Mouse (Mus musculus): ENCODE results near the gene Map3k10. TPM values are rescaled to one million over a fixed set of nuclear protein-coding genes. Genes with fewer than 3 reads are reported as not detected.
A peak's percentile ranks its signal among the peaks of the same experiment; 100 is the strongest.

The Map3k10 gene
- polyA plus RNA-seq, 1 experiment from 2014 or later = 22.3 TPM

DNA sequence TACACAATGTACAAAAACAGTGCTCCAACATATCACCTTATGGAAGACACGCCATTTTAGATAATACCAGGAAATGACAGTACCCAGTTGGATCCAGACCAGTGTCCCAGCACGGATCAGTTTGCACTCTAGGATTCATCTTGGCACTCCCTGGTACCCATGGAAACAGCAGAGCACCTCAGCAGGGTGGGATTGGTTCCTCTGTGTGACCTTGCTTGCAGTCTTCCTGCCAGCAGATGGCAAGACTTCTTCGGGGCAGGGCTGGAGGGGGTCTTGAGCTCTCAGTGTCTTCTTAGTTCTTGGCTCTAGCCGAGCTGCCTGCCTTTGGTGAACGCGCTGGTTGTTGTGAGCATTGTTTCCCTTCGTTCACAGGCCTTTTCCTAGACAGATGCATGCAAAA is 46.7 kb downstream of the Map3k10 start:
- Histone ChIP-seq H3K9ac (replicated peaks; ENCODE audit: low read depth, low read length) (no peak overlapping the region), H3K9me3 (ENCODE audit: control insufficient read depth, low read length) (no peaks in the 10 kb centered on the region), H3K27me3 (ENCODE audit: control insufficient read depth, insufficient read depth, low read length) (no peaks in the 10 kb centered on the region), H3K4me2 (ENCODE audit: low read depth, low read length) (no peak overlapping the region), H3K4me3 (ENCODE audit: low read depth, low read length) (no peak overlapping the region), H3K27ac (ENCODE audit: low read depth, low read length) (no peak overlapping the region), H3K4me1 (ENCODE audit: control insufficient read depth, insufficient read depth, low read length) (no peaks in the 10 kb centered on the region), H3K36me3 (ENCODE audit: control insufficient read depth, insufficient read depth, low read length) (peaks cover 20% of the 10 kb centered on the region; the same call in 1 of the 2 replicates)
- 93% methylated on average over 7 of the region's 7 CpGs for WGBS
- ATAC-seq (ENCODE audit: low read depth) = no peak

DNA sequence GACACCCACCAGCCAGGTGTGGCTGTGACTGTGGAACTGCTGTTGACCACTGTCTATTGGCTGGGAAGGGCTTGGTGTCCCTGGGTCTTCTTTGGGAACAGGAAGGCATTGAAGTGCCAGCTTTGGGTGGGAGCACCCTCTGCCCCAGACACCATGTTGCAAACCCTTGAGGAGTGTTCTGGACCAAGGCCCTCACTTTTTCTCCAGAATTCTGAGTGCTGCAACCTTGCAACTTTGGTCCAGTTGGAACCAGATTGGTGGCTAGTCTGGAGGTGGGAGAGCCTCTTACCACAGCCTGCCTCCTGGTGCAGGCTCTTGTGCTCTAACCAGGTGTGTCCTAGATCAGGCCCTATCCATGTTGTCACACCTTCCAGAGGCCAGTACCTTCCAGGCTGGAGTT is 49.4 kb downstream of the Map3k10 start:
- no peak overlapping the region for H3K4me2 ChIP-seq (ENCODE audit: low read depth, low read length)
- H3K9ac ChIP-seq (replicated peaks; ENCODE audit: low read depth, low read length) = no peak overlapping the region
- H3K4me3 ChIP-seq (ENCODE audit: low read depth, low read length) = no peak overlapping the region
- no peak for ATAC-seq (ENCODE audit: low read depth)
- H3K27ac ChIP-seq (ENCODE audit: low read depth, low read length) = no peak overlapping the region
- no peaks in the 10 kb centered on the region for H3K9me3 ChIP-seq (ENCODE audit: control insufficient read depth, low read length)
- peaks cover 24% of the 10 kb centered on the region; the same call in 1 of the 2 replicates for H3K36me3 ChIP-seq (ENCODE audit: control insufficient read depth, insufficient read depth, low read length)
- H3K4me1 ChIP-seq (ENCODE audit: control insufficient read depth, insufficient read depth, low read length) = no peaks in the 10 kb centered on the region
- H3K27me3 ChIP-seq (ENCODE audit: control insufficient read depth, insufficient read depth, low read length) = no peaks in the 10 kb centered on the region

DNA sequence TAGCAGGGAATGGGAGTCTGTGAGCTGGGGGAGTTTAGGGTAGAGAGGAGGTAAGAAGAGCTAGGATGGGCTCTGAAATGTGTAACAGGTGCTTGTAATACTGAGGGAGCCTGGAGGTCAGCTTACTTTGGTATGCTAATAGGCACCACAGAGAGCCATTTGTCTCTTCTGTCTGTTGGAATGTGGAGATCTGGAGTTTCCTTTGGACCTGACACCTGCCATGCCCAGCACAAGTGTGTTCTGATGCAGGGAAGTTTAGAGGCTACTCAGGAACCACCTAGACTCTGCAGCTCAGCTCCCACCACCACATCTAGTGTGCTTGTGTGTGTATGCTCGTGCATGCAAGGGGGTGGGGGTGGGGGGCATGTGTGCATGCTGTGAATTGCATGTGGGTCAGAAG is 52.2 kb downstream of the Map3k10 start:
- 70% methylated on average over 1 of the region's 1 CpGs for WGBS
- no peak overlapping the region for H3K27ac ChIP-seq (ENCODE audit: low read depth, low read length)
- peaks cover 21% of the 10 kb centered on the region for H3K36me3 ChIP-seq (ENCODE audit: control insufficient read depth, insufficient read depth, low read length)

DNA sequence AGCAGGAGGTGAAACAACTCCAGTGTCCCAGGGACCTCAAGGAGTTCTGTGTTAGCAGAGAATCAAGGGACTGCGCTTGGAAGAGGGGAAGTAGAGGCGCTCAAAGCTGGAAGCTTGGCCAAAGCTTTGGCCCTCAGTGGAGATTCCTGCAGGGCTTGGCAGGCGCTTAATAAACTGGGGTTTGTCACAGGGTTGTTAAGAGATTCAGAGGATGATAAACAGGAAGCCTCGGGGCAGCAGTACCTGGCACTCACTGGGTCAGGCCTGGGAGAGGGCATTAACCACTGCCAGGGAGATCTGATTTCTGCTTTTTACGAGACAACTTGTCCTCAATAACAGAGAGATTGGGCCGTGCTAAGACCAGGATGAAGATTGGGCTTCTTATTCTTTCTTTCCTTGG is 53.4 kb downstream of the Map3k10 start:
- no peaks in the 10 kb centered on the region for H3K27me3 ChIP-seq (ENCODE audit: control insufficient read depth, insufficient read depth, low read length)

More for the DNA sequence above, 52.2 kb downstream of the Map3k10 start:
- ATAC-seq (ENCODE audit: low read depth) = no peak
- no peaks in the 10 kb centered on the region for H3K4me1 ChIP-seq (ENCODE audit: control insufficient read depth, insufficient read depth, low read length)
- no peak overlapping the region for H3K9ac ChIP-seq (replicated peaks; ENCODE audit: low read depth, low read length)
- no peak overlapping the region for H3K4me2 ChIP-seq (ENCODE audit: low read depth, low read length)
- no peaks in the 10 kb centered on the region for H3K27me3 ChIP-seq (ENCODE audit: control insufficient read depth, insufficient read depth, low read length)
- no peak overlapping the region for H3K4me3 ChIP-seq (ENCODE audit: low read depth, low read length)
- no peaks in the 10 kb centered on the region for H3K9me3 ChIP-seq (ENCODE audit: control insufficient read depth, low read length)

DNA sequence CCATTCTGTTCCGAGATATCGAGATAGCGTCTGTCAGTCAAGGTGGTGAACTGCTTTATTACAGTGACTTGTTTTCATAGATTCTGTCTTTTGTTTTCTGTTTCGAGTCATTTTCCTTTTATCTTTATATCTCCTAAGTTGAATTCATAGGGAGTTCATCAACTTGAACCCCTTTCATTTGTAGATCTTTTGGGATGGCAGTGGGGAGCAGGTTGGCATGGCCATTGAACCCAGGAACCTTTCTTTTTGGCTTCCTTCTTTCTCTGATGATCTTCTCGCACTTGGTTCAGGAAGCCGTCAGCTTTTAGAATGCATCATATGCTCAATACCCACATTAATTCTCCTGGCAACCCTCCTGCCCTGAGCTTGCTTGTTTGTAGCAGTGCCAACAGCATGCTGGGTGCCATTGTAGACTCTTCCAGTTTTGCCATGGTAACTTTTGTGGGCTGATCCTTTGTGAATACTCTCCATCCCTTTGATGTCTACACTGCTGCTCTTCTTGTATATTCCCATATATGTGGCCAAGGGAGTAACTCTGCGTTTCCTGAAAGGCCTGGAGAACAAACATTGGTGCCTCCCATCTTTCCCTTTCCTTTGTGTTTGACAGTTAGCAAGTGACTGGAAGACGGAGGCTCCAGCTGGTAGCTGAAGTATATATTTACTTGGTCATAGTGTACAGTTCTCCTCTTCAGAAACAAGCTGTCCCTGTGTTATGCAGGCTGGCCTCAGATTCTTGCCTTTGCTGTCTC is 60.5 kb downstream of the Map3k10 start:
- Histone ChIP-seq H3K36me3 (ENCODE audit: control insufficient read depth, insufficient read depth, low read length) (peaks cover 17% of the 10 kb centered on the region), H3K27me3 (ENCODE audit: control insufficient read depth, insufficient read depth, low read length) (no peaks in the 10 kb centered on the region), H3K9ac (replicated peaks; ENCODE audit: low read depth, low read length) (no peak overlapping the region), H3K9me3 (ENCODE audit: control insufficient read depth, low read length) (no peaks in the 10 kb centered on the region), H3K4me1 (ENCODE audit: control insufficient read depth, insufficient read depth, low read length) (0 out of 2 replicates have a peak, but pooled peaks cover 5% of the 10 kb centered on the region), H3K4me3 (ENCODE audit: low read depth, low read length) (no peak overlapping the region), H3K27ac (ENCODE audit: low read depth, low read length) (peak overlapping the region; percentile 40; the same call in 1 of the 2 replicates), H3K4me2 (ENCODE audit: low read depth, low read length) (no peak overlapping the region; the same call in 1 of the 2 replicates)
- 44% methylated on average over 8 of the region's 8 CpGs for WGBS
- peak; percentile 68; the same call in 1 of the 2 replicates for ATAC-seq (ENCODE audit: low read depth)

More for the DNA sequence above, 53.4 kb downstream of the Map3k10 start:
- Histone ChIP-seq H3K36me3 (ENCODE audit: control insufficient read depth, insufficient read depth, low read length) (peaks cover 21% of the 10 kb centered on the region), H3K9ac (replicated peaks; ENCODE audit: low read depth, low read length) (no peak overlapping the region), H3K4me3 (ENCODE audit: low read depth, low read length) (no peak overlapping the region), H3K4me2 (ENCODE audit: low read depth, low read length) (no peak overlapping the region), H3K9me3 (ENCODE audit: control insufficient read depth, low read length) (no peaks in the 10 kb centered on the region), H3K4me1 (ENCODE audit: control insufficient read depth, insufficient read depth, low read length) (no peaks in the 10 kb centered on the region), H3K27ac (ENCODE audit: low read depth, low read length) (no peak overlapping the region)
- no peak for ATAC-seq (ENCODE audit: low read depth)
- 74% methylated on average over 6 of the region's 6 CpGs for WGBS

DNA sequence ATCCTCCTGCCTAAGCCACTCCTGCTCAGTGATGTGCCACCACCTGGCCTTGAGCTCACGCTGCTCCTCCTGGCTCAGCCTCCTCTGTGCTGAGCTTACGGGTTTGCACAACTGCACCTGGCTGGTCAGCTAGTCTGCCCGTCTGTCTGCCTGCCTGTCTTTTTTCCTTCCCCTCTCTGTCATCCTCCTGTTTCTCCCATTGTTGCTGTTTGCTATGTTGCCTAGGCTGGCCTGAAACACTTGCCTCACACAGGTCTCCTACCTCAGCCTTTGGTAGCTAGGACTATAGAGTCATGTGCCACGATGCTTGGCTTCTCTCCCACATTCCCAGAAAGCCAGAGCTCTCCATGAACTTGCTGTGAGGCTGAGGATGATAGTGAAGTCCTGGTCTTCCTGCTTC is 61.5 kb downstream of the Map3k10 start:
- H3K27ac ChIP-seq (ENCODE audit: low read depth, low read length) = no peak overlapping the region
- H3K4me2 ChIP-seq (ENCODE audit: low read depth, low read length) = no peak overlapping the region
- 71% methylated on average over 4 of the region's 4 CpGs for WGBS
- H3K9me3 ChIP-seq (ENCODE audit: control insufficient read depth, low read length) = no peaks in the 10 kb centered on the region
- H3K9ac ChIP-seq (replicated peaks; ENCODE audit: low read depth, low read length) = no peak overlapping the region
- peaks cover 5% of the 10 kb centered on the region; the same call in 1 of the 2 replicates for H3K4me1 ChIP-seq (ENCODE audit: control insufficient read depth, insufficient read depth, low read length)
- no peak overlapping the region for H3K4me3 ChIP-seq (ENCODE audit: low read depth, low read length)
- no peak for ATAC-seq (ENCODE audit: low read depth)
- peaks cover 11% of the 10 kb centered on the region; the same call in 1 of the 2 replicates for H3K36me3 ChIP-seq (ENCODE audit: control insufficient read depth, insufficient read depth, low read length)
- no peaks in the 10 kb centered on the region for H3K27me3 ChIP-seq (ENCODE audit: control insufficient read depth, insufficient read depth, low read length)

DNA sequence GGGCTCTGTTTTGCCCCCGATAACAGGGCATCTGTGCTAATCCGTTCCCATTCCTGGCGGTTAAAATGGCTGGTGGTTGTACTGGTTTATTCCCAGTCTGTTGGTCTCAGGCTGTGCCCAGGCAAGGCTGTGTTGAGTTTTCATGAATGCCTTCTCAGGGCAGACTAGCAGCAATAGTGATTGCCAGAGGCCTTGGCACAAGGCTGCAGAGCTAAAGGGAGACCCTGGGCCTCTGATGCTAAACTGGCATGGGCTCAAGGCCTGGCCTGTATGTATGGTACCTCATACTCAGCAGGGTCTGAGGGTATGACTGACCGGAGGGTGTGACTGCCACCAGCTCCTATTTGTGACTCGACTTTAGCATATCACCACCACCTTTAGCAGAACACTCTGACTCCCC is 63.5 kb downstream of the Map3k10 start:
- Histone ChIP-seq H3K27ac (ENCODE audit: low read depth, low read length) (no peak overlapping the region), H3K4me1 (ENCODE audit: control insufficient read depth, insufficient read depth, low read length) (peaks cover 10% of the 10 kb centered on the region; the same call in 1 of the 2 replicates), H3K9me3 (ENCODE audit: control insufficient read depth, low read length) (no peaks in the 10 kb centered on the region)

DNA sequence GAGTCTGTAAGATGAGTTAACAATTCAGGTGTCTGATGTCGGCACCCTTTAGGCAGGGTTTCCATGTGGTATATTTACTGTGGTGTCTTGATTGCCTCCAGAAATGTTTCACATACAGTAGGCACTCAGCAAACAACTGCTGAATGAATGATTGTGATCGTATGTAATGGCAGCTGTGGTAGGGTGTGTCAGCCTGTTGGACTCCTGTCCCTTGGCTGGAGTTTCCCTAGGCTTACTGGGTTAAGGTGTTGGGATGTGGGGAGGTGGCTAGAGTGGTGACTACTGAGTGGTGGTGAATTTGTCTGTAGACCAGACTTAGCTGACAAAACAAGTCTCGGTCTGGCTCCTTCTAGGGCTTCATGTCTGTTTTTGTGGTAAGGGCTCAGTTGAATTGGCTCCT is 64.0 kb downstream of the Map3k10 start:
- ATAC-seq (ENCODE audit: low read depth) = no peak
- Histone ChIP-seq H3K4me3 (ENCODE audit: low read depth, low read length) (no peak overlapping the region), H3K36me3 (ENCODE audit: control insufficient read depth, insufficient read depth, low read length) (0 out of 2 replicates have a peak, but pooled peaks cover 8% of the 10 kb centered on the region), H3K9me3 (ENCODE audit: control insufficient read depth, low read length) (no peaks in the 10 kb centered on the region), H3K9ac (replicated peaks; ENCODE audit: low read depth, low read length) (no peak overlapping the region), H3K27me3 (ENCODE audit: control insufficient read depth, insufficient read depth, low read length) (no peaks in the 10 kb centered on the region), H3K27ac (ENCODE audit: low read depth, low read length) (no peak overlapping the region), H3K4me2 (ENCODE audit: low read depth, low read length) (no peak overlapping the region), H3K4me1 (ENCODE audit: control insufficient read depth, insufficient read depth, low read length) (peaks cover 14% of the 10 kb centered on the region; the same call in 1 of the 2 replicates)
- 97% methylated on average over 3 of the region's 3 CpGs for WGBS

More for the DNA sequence above, 63.5 kb downstream of the Map3k10 start:
- H3K4me3 ChIP-seq (ENCODE audit: low read depth, low read length) = no peak overlapping the region
- 0 out of 2 replicates have a peak, but pooled peaks cover 8% of the 10 kb centered on the region for H3K36me3 ChIP-seq (ENCODE audit: control insufficient read depth, insufficient read depth, low read length)
- 95% methylated on average over 5 of the region's 5 CpGs for WGBS
- H3K4me2 ChIP-seq (ENCODE audit: low read depth, low read length) = no peak overlapping the region
- no peaks in the 10 kb centered on the region for H3K27me3 ChIP-seq (ENCODE audit: control insufficient read depth, insufficient read depth, low read length)
- H3K9ac ChIP-seq (replicated peaks; ENCODE audit: low read depth, low read length) = no peak overlapping the region
- ATAC-seq (ENCODE audit: low read depth) = no peak

DNA sequence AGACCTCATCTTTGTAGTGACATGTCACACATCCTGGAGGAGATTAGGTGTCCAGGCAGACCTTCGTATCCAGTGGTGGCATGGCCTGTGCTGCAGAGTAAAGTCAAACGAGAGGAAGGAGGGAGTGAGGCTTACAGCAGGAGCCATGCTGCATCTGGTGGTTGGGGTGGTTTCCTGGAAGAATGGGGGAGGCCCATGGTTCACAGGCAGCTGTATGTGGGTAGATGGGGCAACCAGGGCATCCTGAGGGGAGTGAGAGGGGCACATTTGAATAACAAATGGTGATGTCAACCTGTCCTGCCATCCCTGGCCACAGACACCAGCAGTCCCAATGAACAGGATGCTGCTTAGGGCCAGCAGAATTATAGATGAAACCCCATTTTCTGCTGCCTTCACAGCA is 64.7 kb downstream of the Map3k10 start:
- WGBS = 93% methylated on average over 2 of the region's 2 CpGs
- Histone ChIP-seq H3K27me3 (ENCODE audit: control insufficient read depth, insufficient read depth, low read length) (no peaks in the 10 kb centered on the region), H3K36me3 (ENCODE audit: control insufficient read depth, insufficient read depth, low read length) (0 out of 2 replicates have a peak, but pooled peaks cover 8% of the 10 kb centered on the region), H3K9ac (replicated peaks; ENCODE audit: low read depth, low read length) (no peak overlapping the region), H3K4me1 (ENCODE audit: control insufficient read depth, insufficient read depth, low read length) (peaks cover 11% of the 10 kb centered on the region; the same call in 1 of the 2 replicates), H3K9me3 (ENCODE audit: control insufficient read depth, low read length) (no peaks in the 10 kb centered on the region), H3K4me2 (ENCODE audit: low read depth, low read length) (no peak overlapping the region), H3K4me3 (ENCODE audit: low read depth, low read length) (no peak overlapping the region), H3K27ac (ENCODE audit: low read depth, low read length) (no peak overlapping the region)
- ATAC-seq (ENCODE audit: low read depth) = no peak

All from neural tube, embryonic 14.5 days (tissue).